Mouse (Mus musculus): Measurements from ENCODE around the gene B4galt2. TPM values are rescaled to one million over a fixed set of nuclear protein-coding genes. Genes with fewer than 3 reads are reported as not detected.

B4galt2 gene
- polyA plus RNA-seq, 1 experiment, result 122 TPM

DNA sequence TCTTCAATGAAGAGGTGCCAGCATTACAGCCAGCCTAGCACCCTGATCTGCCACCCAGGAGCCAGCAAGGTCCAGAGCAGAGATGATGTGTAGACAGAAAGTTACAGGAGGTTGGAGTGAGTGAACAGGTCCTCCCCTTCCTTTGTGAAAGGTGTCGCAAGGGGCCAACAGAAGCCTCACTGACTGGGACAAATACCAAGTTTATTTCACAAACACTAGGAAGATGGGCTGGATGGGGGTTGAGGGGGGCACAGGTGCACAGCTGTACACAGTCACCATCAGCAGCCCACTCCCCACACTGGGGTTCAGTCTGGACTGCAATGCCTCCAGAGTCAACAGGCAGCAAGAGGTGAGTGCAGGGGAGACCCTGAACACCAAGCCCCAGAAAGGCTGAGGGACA, 859 bp upstream of the B4galt2 start:
- TF ChIP-seq POLR2A (IDR thresholded peaks at IDR 0.05; ENCODE audit: extremely low read depth, insufficient read depth, low read length) (no peak), CTCF (IDR thresholded peaks at IDR 0.05; ENCODE audit: extremely low read depth, insufficient read depth, low read length) (no peak)
- Histone ChIP-seq H3K4me3 (ENCODE audit: insufficient read depth, low read length) (peak overlapping the region; percentile 92; the same call in 1 of the 2 replicates), H3K27ac (ENCODE audit: insufficient read depth, low read length) (no peak overlapping the region), H3K4me1 (ENCODE audit: control insufficient read depth, insufficient read depth, low read length) (peaks cover 6% of the 10 kb centered on the region)

DNA sequence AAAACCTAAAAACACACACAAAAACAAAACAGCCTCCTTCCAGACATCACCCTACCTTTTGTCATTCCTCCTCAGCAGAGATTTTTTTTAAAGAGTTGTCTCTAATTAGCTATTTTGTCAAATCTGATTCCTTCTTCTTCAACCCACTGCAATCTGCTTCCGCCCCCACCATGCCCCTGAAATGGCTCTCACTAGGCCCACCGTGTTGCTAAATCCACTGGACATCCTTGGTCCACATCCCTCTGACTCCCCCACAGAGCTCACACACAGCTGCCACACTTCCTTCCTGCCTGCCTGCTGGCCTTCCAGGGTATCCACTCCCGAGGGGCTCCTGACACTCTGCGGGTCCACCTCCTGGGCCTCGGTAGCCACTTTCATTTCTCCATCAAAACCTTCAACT, 4.6 kb downstream of the B4galt2 start:
- Histone ChIP-seq H3K4me1 (ENCODE audit: control insufficient read depth, insufficient read depth, low read length) (no peaks in the 10 kb centered on the region; the same call in 1 of the 2 replicates), H3K4me3 (ENCODE audit: insufficient read depth, low read length) (no peak overlapping the region), H3K27ac (ENCODE audit: insufficient read depth, low read length) (no peak overlapping the region)
- TF ChIP-seq POLR2A (IDR thresholded peaks at IDR 0.05; ENCODE audit: extremely low read depth, insufficient read depth, low read length) (no peak), CTCF (IDR thresholded peaks at IDR 0.05; ENCODE audit: extremely low read depth, insufficient read depth, low read length) (no peak)

DNA sequence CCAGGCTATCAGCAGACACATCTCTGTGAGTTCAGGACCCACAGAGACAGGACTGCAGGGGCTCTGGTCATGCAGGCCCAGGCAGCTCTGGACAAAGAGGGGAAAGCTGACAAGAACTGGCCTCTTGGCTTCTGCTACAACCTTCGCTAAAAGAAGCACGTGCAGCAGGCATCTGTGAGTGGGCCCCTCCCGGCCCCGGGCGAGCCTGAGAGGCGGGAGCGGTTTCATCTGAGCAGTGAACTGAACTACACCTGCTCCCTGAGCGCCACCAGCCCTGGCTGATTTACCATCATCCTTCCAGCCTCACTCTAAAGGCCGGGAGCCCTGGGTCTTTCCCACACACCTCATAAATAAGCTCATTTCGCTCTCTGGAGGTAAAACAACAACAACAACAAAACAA, 5.0 kb downstream of the B4galt2 start:
- H3K4me3 ChIP-seq (ENCODE audit: insufficient read depth, low read length), result no peak overlapping the region
- H3K27ac ChIP-seq (ENCODE audit: insufficient read depth, low read length), result no peak overlapping the region
- H3K4me1 ChIP-seq (ENCODE audit: control insufficient read depth, insufficient read depth, low read length), result no peaks in the 10 kb centered on the region; the same call in 1 of the 2 replicates
- TF ChIP-seq POLR2A (IDR thresholded peaks at IDR 0.05; ENCODE audit: extremely low read depth, insufficient read depth, low read length) (no peak), CTCF (IDR thresholded peaks at IDR 0.05; ENCODE audit: extremely low read depth, insufficient read depth, low read length) (no peak)

DNA sequence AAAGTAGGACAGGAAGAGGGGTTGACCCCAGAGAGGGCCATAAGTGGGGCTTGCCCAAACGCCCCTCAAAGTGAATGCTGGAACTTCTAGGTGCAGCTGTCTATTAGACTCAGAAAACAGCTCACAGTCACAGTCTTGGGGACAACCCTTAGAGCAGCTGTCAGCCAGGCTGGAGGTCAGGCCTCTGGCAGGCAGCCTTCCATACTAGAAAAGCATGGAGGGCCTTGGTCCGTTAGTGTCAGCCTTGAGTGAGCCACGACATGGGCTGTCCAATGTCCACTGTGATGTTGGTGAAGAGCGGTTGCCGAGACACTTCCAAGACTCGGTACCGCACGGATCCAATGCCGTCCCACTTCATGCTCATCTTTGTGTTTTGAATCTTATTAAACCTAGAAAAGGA, 9.7 kb downstream of the B4galt2 start:
- Histone ChIP-seq H3K4me3 (ENCODE audit: insufficient read depth, low read length) (no peak overlapping the region), H3K27ac (ENCODE audit: insufficient read depth, low read length) (no peak overlapping the region), H3K4me1 (ENCODE audit: control insufficient read depth, insufficient read depth, low read length) (no peaks in the 10 kb centered on the region)
- TF ChIP-seq CTCF (IDR thresholded peaks at IDR 0.05; ENCODE audit: extremely low read depth, insufficient read depth, low read length) (no peak), POLR2A (IDR thresholded peaks at IDR 0.05; ENCODE audit: extremely low read depth, insufficient read depth, low read length) (no peak)

GRCm38 (mm10) chr4:117872471-117872886, 10.8 kb downstream of the B4galt2 start, which contains the start of gene Ccdc24:
Gene Ccdc24, minus strand, starts transcription at chr4:117872557.
- Histone ChIP-seq H3K4me3 (ENCODE audit: insufficient read depth, low read length) (no peak within 1 kb of the TSS), H3K27ac (ENCODE audit: insufficient read depth, low read length) (no peak within 1 kb of the TSS), H3K4me1 (ENCODE audit: control insufficient read depth, insufficient read depth, low read length) (no peaks in the 10 kb centered on the region)
- no peak for TF ChIP-seq CTCF (IDR thresholded peaks at IDR 0.05; ENCODE audit: extremely low read depth, insufficient read depth, low read length)

DNA sequence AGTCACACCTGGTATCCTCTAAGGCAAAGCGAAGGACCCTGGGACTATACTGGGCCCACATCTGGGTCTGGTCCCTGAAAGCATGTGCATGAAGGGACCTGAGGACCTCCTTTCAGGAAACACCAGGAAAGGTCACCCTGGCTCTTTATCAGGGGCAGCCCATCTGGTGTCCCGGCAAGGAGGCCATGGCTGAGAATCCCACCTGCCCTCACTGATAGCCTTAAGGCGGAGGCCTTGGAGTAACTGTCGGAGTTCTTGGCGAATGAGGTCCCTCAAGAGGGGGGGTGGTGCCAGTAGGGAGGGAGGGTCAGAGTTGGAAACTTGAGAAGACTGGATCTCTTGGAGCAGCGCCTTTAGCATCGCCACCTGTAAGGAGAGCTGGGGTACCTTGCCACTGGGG, 11.5 kb downstream of the B4galt2 start:
- TF ChIP-seq POLR2A (IDR thresholded peaks at IDR 0.05; ENCODE audit: extremely low read depth, insufficient read depth, low read length) (no peak), CTCF (IDR thresholded peaks at IDR 0.05; ENCODE audit: extremely low read depth, insufficient read depth, low read length) (no peak)
- H3K27ac ChIP-seq (ENCODE audit: insufficient read depth, low read length), result no peak overlapping the region
- no peaks in the 10 kb centered on the region for H3K4me1 ChIP-seq (ENCODE audit: control insufficient read depth, insufficient read depth, low read length)
- no peak overlapping the region for H3K4me3 ChIP-seq (ENCODE audit: insufficient read depth, low read length)

GRCm38 (mm10) chr4:117870437-117870836, 12.8 kb downstream of the B4galt2 start:
- Histone ChIP-seq H3K4me3 (ENCODE audit: insufficient read depth, low read length) (no peak overlapping the region), H3K4me1 (ENCODE audit: control insufficient read depth, insufficient read depth, low read length) (no peaks in the 10 kb centered on the region), H3K27ac (ENCODE audit: insufficient read depth, low read length) (no peak overlapping the region)
- TF ChIP-seq CTCF (IDR thresholded peaks at IDR 0.05; ENCODE audit: extremely low read depth, insufficient read depth, low read length), result no peak
- TF ChIP-seq POLR2A (IDR thresholded peaks at IDR 0.05; ENCODE audit: extremely low read depth, insufficient read depth, low read length), result no peak

GRCm38 (mm10) chr4:117869317-117869716, 14.0 kb downstream of the B4galt2 start:
- Histone ChIP-seq H3K4me1 (ENCODE audit: control insufficient read depth, insufficient read depth, low read length) (no peaks in the 10 kb centered on the region), H3K4me3 (ENCODE audit: insufficient read depth, low read length) (no peak overlapping the region), H3K27ac (ENCODE audit: insufficient read depth, low read length) (no peak overlapping the region)
- TF ChIP-seq CTCF (IDR thresholded peaks at IDR 0.05; ENCODE audit: extremely low read depth, insufficient read depth, low read length) (no peak), POLR2A (IDR thresholded peaks at IDR 0.05; ENCODE audit: extremely low read depth, insufficient read depth, low read length) (no peak)

DNA sequence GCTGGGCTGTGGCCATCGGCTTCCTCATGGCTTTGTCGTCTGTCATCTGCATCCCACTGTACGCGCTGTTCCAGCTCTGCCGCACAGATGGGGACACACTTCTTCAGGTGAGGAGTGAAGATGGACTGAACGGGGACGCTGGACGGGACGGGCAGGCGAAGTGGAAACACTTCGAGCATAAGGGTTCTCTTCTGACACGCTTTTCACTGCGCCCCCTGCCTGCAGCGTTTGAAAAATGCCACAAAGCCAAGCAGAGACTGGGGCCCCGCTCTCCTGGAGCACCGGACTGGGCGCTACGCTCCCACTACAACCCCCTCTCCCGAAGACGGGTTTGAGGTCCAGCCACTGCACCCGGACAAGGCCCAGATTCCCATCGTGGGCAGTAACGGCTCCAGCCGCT, 15.5 kb downstream of the B4galt2 start:
- H3K27ac ChIP-seq (ENCODE audit: insufficient read depth, low read length), result no peak overlapping the region
- TF ChIP-seq POLR2A (IDR thresholded peaks at IDR 0.05; ENCODE audit: extremely low read depth, insufficient read depth, low read length) (no peak), CTCF (IDR thresholded peaks at IDR 0.05; ENCODE audit: extremely low read depth, insufficient read depth, low read length) (peak; percentile 56)
- H3K4me3 ChIP-seq (ENCODE audit: insufficient read depth, low read length), result no peak overlapping the region
- no peaks in the 10 kb centered on the region for H3K4me1 ChIP-seq (ENCODE audit: control insufficient read depth, insufficient read depth, low read length)

DNA sequence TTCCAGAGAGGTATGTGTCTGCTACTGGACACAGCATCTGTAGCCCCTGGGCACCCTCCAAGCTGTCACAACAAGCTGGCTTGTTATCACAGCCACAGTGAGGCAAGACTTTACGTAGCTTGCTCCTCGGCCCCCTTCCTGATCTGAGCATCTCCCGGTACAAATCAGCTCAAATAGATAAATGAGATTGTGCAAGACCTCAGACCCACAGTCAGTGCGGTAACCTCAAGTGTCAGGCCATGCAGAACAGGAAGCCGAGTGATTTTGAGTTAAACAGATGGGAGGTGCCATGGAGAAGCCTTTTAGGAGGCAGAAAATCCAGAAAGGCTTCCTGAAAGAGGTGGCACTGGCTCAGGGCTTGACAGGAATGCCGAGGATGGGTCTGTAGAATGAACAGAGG, 16.3 kb downstream of the B4galt2 start:
- H3K27ac ChIP-seq (ENCODE audit: insufficient read depth, low read length), result no peak overlapping the region
- TF ChIP-seq CTCF (IDR thresholded peaks at IDR 0.05; ENCODE audit: extremely low read depth, insufficient read depth, low read length) (no peak), POLR2A (IDR thresholded peaks at IDR 0.05; ENCODE audit: extremely low read depth, insufficient read depth, low read length) (no peak)
- no peak overlapping the region for H3K4me3 ChIP-seq (ENCODE audit: insufficient read depth, low read length)
- no peaks in the 10 kb centered on the region for H3K4me1 ChIP-seq (ENCODE audit: control insufficient read depth, insufficient read depth, low read length)

Measured in cortical plate, adult 2 months (tissue).